Mouse (Mus musculus): ENCODE data around the gene Fkrp.

The Fkrp gene

DNA sequence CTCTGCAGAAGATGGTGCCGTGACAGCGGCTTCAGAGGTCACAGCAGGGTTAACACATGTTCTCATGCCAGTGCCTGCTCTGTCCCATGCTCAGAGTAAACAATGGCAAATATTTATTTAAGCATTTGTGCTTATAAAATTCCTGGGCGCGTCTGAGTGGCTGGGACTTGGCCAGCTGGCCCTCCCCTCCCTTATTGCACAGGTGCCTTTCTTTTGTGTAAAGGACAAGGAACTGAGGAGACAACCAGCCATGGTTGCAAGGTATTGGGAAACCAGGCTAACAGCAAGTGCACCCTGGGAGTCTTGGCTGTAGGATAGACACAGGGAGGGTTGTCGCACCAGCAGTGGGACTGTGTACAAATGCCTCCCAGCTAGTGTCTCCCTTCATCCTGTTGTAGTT is 24.2 kb downstream of the Fkrp start:
- DNase-seq (ENCODE audit: low read depth, low spot score): no peak

DNA sequence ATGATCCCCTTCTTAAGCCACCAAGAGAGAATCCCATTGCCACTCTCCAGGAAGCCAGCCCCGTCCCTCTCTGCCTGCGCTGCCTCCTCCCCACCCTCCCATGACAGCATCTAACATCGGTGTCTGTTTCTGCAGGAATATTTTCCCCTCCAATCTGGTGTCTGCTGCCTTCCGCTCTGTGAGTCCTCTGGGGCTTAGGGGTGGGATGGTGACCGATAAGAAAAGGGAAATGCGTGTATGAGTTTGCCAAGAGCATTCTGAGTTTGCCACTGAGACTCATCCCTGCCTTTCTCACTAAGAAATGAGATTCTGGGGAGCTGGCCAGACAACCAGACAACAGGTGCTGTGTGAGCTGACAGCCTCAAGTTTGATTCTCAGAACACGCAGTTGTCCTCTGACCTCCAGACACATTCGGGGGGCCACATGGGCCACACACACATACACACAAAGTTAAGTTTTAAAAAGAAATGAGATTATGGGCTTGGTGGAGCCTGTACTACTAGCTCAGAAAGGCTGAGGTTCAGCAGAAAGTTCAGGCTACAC is 30.9 kb downstream of the Fkrp start:
- DNase-seq (ENCODE audit: low read depth, low spot score): no peak

DNA sequence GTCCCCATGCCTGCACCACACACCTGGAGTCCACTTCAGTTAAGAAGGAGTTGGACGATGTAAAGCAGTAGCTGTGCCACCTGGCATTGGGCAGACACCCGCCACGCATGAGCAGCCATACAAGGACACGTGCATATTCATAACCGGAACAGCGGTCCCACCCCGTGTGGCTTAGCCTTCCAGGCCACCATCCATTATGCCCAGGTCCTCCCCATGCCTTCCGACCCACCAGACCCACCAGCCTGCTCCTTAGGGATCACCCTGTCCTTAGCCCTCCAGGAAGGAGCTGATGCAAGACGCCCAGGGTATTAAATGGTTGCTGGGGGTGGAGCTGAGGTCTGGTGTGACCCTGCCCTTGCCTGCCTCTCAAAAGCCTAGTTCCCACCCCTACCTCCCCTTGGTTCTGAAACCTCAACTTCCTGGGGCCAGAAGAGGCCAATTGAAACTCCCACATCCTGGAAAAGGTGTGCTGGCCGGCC is 32.0 kb downstream of the Fkrp start:
- no peak for DNase-seq (ENCODE audit: low read depth, low spot score)

DNA sequence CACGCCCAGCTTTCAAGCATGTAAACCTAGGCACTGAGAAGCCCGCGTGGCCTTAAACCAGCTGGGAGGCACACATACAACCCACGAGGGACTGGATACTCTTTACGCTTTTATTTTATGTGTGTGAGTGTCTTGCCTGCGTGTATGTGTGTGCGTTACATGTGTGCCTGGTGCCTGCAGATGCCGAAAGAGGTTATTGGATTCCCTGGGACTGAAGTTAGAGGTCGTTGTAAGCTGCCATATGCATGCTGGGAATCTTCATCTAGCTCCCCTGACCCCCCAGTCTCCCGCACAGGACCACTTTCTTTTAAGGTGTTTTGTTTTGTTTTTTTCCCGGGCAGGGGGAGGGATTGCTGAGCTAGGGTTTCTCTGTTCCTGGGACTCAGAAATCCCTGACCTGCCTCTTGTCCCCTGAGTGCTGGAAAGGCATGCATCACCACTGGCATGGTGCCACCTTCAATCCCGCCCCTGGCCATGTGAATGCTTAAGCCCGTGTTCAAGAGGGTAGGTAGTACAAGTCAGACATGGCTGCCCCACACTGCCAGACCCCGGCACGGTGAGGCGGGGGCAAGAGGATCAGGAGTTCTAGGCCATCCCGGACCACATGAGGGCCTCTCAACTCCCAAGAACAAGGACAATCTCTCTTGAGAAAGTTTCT is 32.6 kb downstream of the Fkrp start:
- DNase-seq (ENCODE audit: low read depth, low spot score): no peak

DNA sequence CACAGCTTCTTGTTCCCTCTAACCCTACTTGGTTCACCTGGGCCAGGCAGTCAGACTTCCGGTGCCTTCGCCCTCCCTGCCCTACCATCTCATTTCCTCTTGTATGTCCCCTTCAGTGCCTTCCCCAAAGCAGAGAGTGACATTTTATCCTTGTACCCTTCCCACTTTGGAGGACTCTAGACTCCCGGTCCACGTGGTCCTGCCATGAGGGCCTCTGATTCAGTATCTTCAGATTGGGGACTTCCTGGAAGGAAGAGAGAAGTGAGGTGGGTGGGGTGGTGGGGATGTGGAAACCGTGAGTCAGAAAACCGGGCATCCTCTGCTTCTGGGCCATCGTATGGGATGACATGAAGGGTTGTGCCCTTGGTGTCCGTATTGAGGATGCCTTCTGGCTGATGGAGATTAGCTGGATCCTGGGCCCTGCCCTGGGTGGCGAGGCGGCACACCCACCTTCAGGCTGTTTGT is 33.3 kb downstream of the Fkrp start:
- DNase-seq (ENCODE audit: low read depth, low spot score): no peak

DNA sequence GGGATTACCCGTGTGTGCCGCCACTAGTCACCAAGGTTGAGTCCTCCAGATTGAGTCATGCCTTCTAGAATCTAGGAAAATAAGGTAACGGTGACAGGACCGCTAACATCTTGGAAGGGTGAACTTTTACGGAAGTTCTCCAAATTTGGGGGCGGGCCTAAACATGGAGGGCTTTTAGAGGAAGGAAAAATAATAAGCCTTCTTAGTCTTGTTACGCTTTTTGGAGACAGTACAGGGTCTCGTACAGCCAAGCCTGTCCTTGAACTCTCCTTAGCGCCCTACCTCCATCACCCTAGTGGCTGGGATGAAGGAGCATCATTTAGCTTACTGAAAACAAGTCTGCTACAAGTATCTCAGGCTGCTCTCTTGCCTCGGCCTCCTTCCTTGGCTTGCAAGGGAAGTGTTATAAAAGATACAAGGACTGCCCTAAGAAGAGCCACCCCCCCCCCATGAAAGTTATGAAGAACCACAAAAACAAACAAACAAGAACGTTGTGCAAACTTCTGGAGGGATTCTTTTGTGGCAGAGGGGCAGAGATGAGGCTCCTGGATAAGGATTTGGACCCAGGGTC is 33.9 kb downstream of the Fkrp start:
- DNase-seq (ENCODE audit: low read depth, low spot score): no peak

DNA sequence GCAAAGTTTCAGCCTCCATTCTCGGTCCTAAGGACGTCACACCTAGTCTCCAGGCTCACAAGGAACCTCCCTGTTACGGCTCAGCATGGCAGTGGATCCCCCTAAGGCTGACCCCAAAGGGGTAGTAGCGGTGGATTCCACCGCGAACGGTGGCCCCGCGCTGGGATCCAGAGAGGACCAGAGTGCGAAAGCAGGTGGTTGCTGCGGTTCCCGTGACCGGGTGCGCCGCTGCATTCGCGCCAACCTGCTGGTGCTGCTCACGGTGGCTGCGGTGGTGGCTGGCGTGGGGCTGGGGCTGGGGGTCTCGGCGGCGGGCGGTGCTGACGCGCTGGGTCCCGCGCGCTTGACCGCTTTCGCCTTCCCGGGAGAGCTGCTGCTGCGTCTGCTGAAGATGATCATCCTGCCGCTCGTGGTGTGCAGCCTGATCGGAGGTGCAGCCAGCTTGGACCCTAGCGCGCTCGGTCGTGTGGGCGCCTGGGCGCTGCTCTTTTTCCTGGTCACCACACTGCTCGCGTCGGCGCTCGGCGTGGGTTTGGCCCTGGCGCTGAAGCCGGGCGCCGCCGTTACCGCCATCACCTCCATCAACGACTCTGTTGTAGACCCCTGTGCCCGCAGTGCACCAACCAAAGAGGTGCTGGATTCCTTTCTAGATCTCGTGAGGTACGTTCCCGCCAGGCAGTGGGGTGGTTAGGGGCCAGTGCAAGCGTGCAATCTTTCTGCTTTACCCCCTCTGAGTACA is 34.5 kb downstream of the Fkrp start:
- no peak for DNase-seq (ENCODE audit: low read depth, low spot score)

DNA sequence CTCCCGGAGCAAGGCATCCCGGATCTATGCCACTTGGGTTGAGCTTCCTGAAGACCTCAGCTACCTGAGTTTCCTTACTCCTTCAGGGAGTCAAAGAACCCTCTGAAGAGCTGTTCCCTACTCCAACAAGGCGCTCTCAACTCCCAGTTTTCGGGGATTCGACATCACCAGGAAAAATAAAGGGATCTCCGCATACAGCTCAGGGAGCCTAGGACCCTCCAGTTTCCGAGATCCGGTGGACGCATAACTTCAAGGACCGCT is 35.0 kb downstream of the Fkrp start:
- DNase-seq (ENCODE audit: low read depth, low spot score): no peak

DNA sequence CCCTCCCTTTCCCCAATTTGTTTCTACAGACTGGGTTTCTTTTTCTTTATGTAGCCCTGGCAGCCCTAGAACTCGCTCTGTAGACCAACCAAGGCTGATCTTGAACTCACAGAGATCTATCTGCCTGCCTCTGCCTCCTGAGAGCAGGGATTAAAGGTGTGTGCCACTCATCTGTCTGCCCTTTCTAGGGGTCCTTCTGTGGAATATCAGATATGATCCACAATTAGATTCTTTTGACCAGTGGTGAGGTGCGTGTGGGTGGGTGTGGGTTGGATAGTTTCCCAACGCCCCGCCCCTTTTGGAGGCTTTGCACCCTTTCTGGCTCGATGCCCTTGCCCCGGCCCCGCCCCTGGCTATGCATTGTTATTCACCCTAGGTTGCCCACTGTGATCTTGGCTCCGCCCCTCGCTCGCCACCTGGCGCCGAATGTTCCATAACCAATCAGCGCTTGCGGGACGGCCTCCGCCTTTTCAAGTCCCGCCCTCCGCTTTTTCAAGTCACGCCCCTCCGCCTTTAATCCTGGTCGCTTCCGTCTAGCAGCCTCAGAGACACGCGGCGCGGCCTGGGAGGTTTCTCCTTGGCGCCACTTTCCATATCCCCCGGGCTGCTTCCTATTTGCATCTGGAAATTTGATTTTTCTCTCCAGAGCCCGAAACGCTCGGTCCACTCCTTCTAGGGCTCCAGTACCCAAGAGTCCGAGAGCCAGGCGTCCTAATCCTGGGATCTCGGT is 35.5 kb downstream of the Fkrp start, which contains the start of gene Slc1a5:
Gene Slc1a5, plus strand, starts transcription at position 516 of the 730 bp plus-strand sequence.
- DNase-seq (ENCODE audit: low read depth, low spot score): peak; percentile 93

DNA sequence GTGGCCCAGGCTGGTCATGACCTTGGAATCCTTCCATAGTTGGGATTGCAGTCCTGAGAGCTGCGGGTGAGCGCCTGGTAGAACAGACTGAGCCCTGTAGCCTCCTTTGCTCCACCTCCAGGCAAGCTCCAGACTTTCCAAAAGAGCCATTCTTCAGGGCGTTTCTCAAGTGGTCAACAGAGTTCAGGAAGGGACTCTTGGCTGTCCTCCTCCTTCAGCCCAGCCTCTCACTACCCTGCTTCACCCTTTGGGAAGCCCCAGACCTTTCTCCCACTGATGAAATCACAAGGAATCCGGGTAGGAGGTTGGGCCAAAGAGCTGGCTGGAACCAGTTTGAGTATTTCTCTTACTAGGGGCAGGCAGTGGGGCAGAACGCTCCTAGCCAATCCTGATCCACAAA is 36.5 kb downstream of the Fkrp start:
- no peak for DNase-seq (ENCODE audit: low read depth, low spot score)

DNA sequence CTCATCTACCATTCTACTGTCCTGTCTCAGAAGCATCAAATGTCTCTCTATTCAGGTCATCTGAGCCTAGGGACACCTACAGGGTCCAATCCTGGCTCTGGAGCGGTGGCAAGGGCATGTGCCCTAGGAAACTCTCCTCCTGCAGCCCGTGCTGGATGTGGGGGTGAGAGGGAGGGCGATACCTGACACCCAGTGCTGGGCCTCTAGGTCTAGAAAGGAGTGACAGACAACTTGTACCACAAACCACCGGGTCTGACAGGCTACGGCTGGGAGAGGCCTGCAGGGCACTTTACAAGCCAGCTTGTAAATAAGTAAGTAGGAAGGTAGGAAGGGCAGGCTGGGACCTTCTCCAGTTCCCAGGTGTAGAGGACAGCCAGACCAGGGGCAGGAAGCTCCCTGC is 40.6 kb downstream of the Fkrp start:
- DNase-seq (ENCODE audit: low read depth, low spot score): no peak

DNA sequence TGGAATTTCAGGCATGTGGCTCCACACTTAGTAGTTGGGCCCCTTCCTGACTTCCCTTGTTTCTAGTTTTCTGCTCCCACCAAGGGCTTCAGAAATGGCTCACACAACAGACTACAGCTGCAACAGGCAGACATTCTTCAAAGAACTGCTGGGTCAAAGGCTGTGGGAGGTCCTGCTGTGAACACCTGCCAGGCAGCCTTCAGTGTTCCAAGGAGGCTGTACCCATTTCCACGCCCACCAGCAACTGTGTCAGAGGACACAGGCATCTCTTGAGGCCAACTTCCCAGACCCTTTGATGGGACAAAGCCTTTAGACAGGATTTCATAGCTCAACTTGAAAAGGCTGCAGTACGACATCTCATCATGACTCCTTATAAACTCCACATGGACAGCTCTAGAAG is 50.1 kb downstream of the Fkrp start:
- no peak for DNase-seq (ENCODE audit: low read depth, low spot score)

DNA sequence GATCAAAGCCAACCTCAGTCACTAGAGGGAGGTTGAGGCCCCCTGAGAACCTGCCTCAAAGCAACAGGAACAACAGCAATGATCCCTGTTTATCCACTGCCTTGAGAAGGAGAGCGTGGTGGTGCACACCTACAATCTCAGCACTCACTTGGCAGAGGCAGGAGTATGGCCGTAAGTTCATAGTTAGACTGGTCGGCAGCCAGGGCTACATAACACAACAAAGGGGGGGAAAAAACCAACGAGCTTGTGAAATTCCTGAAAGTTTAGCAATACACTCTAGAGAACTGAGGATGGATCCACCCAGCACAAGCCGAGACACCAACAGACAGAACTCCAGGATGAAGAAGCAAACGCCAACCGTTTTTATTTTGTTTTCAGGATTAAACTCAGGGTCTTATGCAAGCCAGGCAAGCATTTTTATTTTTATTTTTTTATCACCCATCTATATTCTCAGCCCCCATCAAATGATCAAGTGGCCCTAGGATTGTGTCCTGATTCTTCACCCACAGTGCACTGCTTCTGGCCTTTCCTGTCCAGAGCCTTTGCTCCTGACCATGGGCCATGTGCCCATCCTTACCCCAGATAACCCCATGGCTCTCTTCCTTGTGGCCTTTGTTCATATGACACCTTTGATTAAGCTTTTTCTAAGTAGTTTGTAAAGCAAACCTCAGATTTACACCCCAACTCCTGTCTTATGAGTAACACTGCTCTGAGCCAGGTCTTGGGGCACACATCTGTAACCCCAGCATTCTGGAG is 52.9 kb downstream of the Fkrp start:
- DNase-seq (ENCODE audit: low read depth, low spot score): no peak

DNA sequence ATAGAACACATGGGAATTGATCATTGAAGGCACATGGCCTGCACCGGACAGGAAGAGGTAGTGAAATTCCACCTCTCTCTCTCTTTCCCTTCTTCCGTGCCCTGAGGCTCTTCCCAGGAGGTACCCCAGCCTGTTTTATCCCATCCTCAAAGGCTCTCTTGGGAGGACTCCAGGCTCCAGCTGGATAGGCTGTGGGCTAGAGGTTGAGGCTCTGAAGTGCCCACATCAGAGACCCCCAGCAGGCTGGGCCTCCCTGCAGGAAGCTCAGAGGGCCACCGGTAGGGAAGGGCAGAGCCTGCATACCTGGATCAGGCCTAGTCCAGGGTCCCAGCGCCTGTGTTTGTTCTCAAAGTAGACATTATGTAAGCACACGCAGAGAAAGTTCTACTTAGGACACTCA is 54.9 kb downstream of the Fkrp start:
- no peak for DNase-seq (ENCODE audit: low read depth, low spot score)

DNA sequence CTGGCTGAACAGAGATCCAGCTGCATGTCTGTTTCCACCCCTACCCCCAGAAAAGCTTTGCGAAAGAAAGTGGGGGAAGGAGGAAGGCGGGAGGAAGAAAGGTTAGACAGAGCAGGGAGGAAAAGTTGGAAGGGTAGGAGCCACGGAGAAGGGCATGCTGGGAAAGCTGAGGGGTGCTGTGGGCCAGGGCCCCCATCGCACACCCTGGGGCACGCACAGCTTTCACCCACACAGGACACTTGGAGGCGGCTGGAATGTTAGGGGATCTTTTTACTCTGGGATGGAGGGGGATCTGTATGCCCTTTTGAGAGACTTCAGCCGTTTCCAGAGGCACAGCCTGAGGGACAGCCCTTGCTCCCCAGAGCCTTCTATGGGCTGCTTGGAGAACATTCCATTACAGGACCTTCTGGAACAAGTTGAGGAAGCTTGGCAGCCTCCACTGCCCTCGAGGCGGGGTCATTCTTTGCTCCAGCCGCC is 55.5 kb downstream of the Fkrp start:
- no peak for DNase-seq (ENCODE audit: low read depth, low spot score)

DNA sequence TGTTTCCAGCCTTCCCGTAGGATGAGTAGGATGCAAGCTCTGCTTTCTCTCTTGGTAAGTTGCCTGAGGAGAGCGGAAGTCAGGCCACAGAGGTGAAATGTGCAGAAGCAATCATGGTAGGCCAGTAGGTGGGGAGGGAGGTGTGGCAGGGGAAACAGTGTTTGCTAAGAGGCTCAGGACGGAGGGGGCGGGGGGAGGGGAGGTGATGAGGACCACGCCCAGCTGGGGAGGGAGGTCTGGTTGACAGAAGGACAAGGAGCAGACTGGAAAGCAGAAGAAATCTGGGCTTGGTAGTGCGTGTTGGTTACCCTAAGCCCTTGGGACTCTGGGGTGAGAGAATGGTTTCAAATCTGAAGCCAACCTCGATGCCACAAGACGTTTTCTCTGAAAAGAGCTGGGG is 56.2 kb downstream of the Fkrp start:
- no peak for DNase-seq (ENCODE audit: low read depth, low spot score)

All from embryo, embryonic 11.5 days (tissue).